Mouse (Mus musculus) heart, embryonic 13.5 days (tissue): ENCODE data around the gene Gpc1. TPM values are rescaled to one million over a fixed set of nuclear protein-coding genes. Genes with fewer than 3 reads are reported as not detected.

Experiments
- ATAC-seq: fragments of 200-750 bp; cut with Nextera tagmentation; 2 replicates; pipeline ENCODE4 v1.8.0; 2017; ENCODE audit warnings: moderate TSS enrichment; ENCODE audit not compliant: insufficient number of reproducible peaks, low FRiP score, low TSS enrichment; ENCODE audit errors: extremely low read depth
- H3K27ac ChIP-seq: fragments of 300-500 bp; sonication (generic); replicated peaks from 2 replicates; pipeline ENCODE4 v1.5.1; 2015; ENCODE audit warnings: moderate library complexity, mild to moderate bottlenecking, inconsistent platforms
- H3K27me3 ChIP-seq: fragments of 300-500 bp; sonication (generic); replicated peaks from 2 replicates; pipeline ENCODE4 v1.6.1; 2015; ENCODE audit warnings: mild to moderate bottlenecking, inconsistent platforms
- H3K36me3 ChIP-seq: fragments of 300-500 bp; sonication (generic); 2 replicates; pipeline ENCODE4 v1.6.1; 2015; ENCODE audit warnings: mild to moderate bottlenecking, inconsistent platforms
- H3K4me1 ChIP-seq: fragments of 300-500 bp; sonication (generic); 2 replicates; pipeline ENCODE4 v1.6.1; 2015; ENCODE audit warnings: inconsistent platforms
- H3K4me2 ChIP-seq: fragments of 300-500 bp; sonication (generic); 2 replicates; pipeline ENCODE4 v1.6.1; 2015; ENCODE audit warnings: inconsistent platforms, mild to moderate bottlenecking, moderate library complexity
- H3K4me3 ChIP-seq: fragments of 300-500 bp; sonication (generic); 2 replicates; pipeline ENCODE4 v1.5.1; 2015; ENCODE audit warnings: moderate library complexity, mild to moderate bottlenecking, inconsistent platforms
- H3K9ac ChIP-seq: fragments of 300-500 bp; sonication (generic); 2 replicates; pipeline ENCODE4 v1.6.1; 2015; ENCODE audit warnings: inconsistent platforms, mild to moderate bottlenecking, moderate library complexity
- H3K9me3 ChIP-seq: fragments of 300-500 bp; sonication (generic); 2 replicates; pipeline ENCODE4 v1.6.1; 2016; ENCODE audit warnings: inconsistent platforms
- WGBS: fragments of 180-500 bp; shearing (Covaris S2); methylation state at CpG from one replicate; pipeline ENCODE4 v1.1.7; 2015; ENCODE audit warnings: mixed read lengths; 5-methylcytosine and 5-hydroxymethylcytosine counted together
- polyA plus RNA-seq: library from polyadenylated mRNA; unstranded; fragments of >200 nt; fragmentation: Nextera tagmentation; extraction: Ambion mirVana; gene quantifications from 2 replicates; pipeline ENCODE4 v1.2.1, GENCODE M21; 2015

Gpc1 gene
- polyA plus RNA-seq, 1 experiment from 2014 or later = 53.1 TPM

GRCm38 (mm10) chr1:92888901-92889655, 57.6 kb downstream of the Gpc1 start:
- H3K9me3 ChIP-seq = no peaks in the 10 kb centered on the region
- no peak overlapping the region for H3K4me3 ChIP-seq
- 57% methylated on average over 7 of the region's 7 CpGs for WGBS

DNA sequence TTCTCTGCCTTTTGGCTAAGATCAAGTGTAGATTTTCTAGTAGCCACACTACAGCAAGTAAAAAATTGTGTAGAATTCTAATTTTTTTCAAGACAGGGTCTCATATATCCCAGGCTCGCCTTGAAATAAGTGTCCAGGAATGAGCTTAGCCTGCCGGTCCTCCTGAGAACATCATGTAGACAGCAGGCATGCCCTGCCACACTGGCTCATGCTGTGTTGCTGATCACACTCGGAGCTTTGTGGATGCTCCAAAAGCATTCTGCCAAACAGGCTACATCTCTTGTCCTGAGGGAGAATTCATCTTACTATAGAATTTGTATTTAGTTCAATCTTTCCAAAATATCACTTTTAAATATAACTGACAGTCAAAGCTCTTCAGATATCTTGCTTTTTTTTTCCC, 61.3 kb downstream of the Gpc1 start:
- Histone ChIP-seq H3K27ac (no peak overlapping the region), H3K9ac (no peak overlapping the region), H3K4me2 (no peak overlapping the region), H3K9me3 (no peaks in the 10 kb centered on the region), H3K27me3 (peaks cover 30% of the 10 kb centered on the region; the same call in 1 of the 2 replicates), H3K4me3 (no peak overlapping the region), H3K36me3 (no peaks in the 10 kb centered on the region), H3K4me1 (no peaks in the 10 kb centered on the region)
- 65% methylated on average over 3 of the region's 3 CpGs for WGBS
- no peak for ATAC-seq

More at GRCm38 (mm10) chr1:92888901-92889655, 57.6 kb downstream of the Gpc1 start:
- no peak for ATAC-seq
- H3K4me2 ChIP-seq = no peak overlapping the region
- no peaks in the 10 kb centered on the region for H3K36me3 ChIP-seq
- H3K27me3 ChIP-seq = peaks cover 28% of the 10 kb centered on the region
- no peaks in the 10 kb centered on the region for H3K4me1 ChIP-seq
- H3K27ac ChIP-seq = no peak overlapping the region
- no peak overlapping the region for H3K9ac ChIP-seq

DNA sequence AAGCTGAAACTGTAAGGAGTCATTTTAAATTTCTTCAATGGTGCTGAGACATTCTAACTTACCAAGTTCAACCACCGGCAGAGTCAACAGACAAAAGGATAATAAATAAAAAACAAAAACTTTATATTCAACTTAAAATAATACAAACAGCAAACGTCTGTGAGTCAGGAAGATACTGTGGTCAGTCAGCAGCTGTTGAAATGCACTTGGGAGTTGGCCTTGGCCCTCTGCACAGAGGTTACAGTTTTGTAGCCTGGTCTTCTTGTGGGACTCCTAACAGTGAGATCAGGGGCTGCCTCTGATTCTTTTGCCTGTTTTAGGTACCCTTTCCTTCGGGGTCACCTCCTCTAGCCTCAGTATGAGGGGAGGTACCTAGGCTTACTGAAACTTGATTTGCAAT, 62.5 kb downstream of the Gpc1 start:
- no peaks in the 10 kb centered on the region for H3K36me3 ChIP-seq
- H3K27me3 ChIP-seq = peaks cover 34% of the 10 kb centered on the region
- no peak overlapping the region for H3K4me3 ChIP-seq
- H3K27ac ChIP-seq = no peak overlapping the region
- no peak overlapping the region for H3K4me2 ChIP-seq
- 54% methylated on average over 3 of the region's 3 CpGs for WGBS
- no peak overlapping the region for H3K9ac ChIP-seq
- no peaks in the 10 kb centered on the region for H3K9me3 ChIP-seq
- H3K4me1 ChIP-seq = no peaks in the 10 kb centered on the region
- no peak for ATAC-seq

- ATAC-seq = no peak
- Histone ChIP-seq H3K4me2 (no peak overlapping the region), H3K9me3 (no peaks in the 10 kb centered on the region), H3K9ac (no peak overlapping the region), H3K36me3 (no peaks in the 10 kb centered on the region), H3K27me3 (peaks cover 41% of the 10 kb centered on the region), H3K27ac (no peak overlapping the region), H3K4me1 (no peaks in the 10 kb centered on the region), H3K4me3 (no peak overlapping the region)
- WGBS = 11% methylated on average over 3 of the region's 3 CpGs
These were observed 63.6 kb downstream of the Gpc1 start for GRCm38 (mm10) chr1:92895089-92895488.

- Histone ChIP-seq H3K27me3 (peaks cover 45% of the 10 kb centered on the region), H3K9ac (peak within 1 kb of the TSS; percentile 24), H3K4me2 (peak within 1 kb of the TSS; percentile 62), H3K27ac (no peak within 1 kb of the TSS), H3K36me3 (no peaks in the 10 kb centered on the region), H3K9me3 (no peaks in the 10 kb centered on the region), H3K4me1 (peaks cover 19% of the 10 kb centered on the region), H3K4me3 (peak within 1 kb of the TSS; percentile 24)
- ATAC-seq = 0 out of 2 replicates have a peak, but pooled peaks have one; percentile 8
- WGBS = 2% methylated on average over 15 of the region's 15 CpGs
These were observed 71.3 kb downstream of the Gpc1 start, which contains the start of gene Ankmy1 for GRCm38 (mm10) chr1:92902786-92903185. Gene Ankmy1 (minus strand): TSS chr1:92902906.

DNA sequence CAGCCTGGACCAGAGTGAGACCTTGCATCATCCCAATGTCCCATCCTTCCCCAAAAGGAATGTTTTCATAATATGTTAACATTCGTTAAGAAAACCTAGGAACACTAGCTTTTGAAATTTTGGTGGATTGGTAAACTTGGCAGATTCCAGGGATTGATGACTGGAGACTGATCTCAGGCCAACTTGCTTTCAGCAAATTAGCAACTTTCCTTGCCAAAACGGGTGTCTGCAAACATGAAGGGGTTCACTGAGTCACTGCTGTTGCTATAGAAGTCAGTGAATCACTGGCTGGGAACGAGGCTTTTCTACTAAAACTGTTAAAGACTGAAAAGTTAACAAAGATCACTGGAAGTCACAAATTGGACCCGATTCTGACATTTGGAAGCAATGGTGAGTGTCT, 72.2 kb downstream of the Gpc1 start:
- no peak for ATAC-seq
- H3K9me3 ChIP-seq = no peaks in the 10 kb centered on the region
- H3K36me3 ChIP-seq = no peaks in the 10 kb centered on the region
- H3K4me2 ChIP-seq = no peak overlapping the region
- no peak overlapping the region for H3K27ac ChIP-seq
- H3K9ac ChIP-seq = no peak overlapping the region
- 68% methylated on average over 4 of the region's 4 CpGs for WGBS
- no peak overlapping the region for H3K4me3 ChIP-seq
- peaks cover 23% of the 10 kb centered on the region for H3K4me1 ChIP-seq
- H3K27me3 ChIP-seq = peaks cover 41% of the 10 kb centered on the region

DNA sequence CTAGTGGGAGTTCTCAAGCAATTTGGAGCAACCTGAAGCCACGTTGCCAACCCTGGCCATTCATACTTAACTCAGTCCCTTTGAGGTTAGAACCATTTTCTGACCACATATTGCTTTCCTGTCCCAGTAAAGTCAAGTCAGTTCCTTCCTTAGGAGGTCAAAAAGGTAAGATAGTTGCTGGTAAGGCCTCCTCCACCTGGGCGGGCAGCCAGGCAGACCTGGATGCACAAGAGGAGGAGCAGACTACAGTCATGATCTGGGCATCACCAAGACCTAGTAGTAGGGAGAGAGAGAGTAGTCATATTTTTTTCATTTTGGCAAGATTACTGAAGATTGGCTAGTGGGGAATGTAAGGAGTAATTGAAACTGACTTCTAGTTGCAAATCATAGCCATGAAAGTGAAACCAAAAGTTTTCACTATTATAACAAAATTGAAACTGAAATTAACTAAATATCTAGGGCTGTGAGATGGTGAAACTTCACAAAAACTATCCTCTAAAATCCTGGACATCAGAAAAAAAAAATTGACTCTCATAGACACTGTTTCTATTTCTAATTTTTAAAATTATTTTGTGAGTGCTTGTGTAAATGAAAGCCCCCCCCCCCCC, 74.4 kb downstream of the Gpc1 start:
- no peak for ATAC-seq
- WGBS = 85% methylated on average over 2 of the region's 2 CpGs

GRCm38 (mm10) chr1:92906779-92907631, 75.6 kb downstream of the Gpc1 start, which contains the start of gene Dusp28:
Gene Dusp28 (plus strand): TSS chr1:92906981.
- Histone ChIP-seq H3K9ac (peak within 1 kb of the TSS; percentile 86), H3K4me2 (peak within 1 kb of the TSS; percentile 83), H3K4me1 (peaks cover 42% of the 10 kb centered on the region), H3K27ac (peak within 1 kb of the TSS; percentile 87), H3K36me3 (no peaks in the 10 kb centered on the region), H3K27me3 (peaks cover 12% of the 10 kb centered on the region), H3K4me3 (peak within 1 kb of the TSS; percentile 84), H3K9me3 (no peaks in the 10 kb centered on the region)
- under 1% methylated on average over 81 of the region's 81 CpGs for WGBS
- ATAC-seq = peak; percentile 77

More for the DNA sequence above, 74.4 kb downstream of the Gpc1 start:
- Histone ChIP-seq H3K4me1 (peaks cover 33% of the 10 kb centered on the region), H3K27me3 (peaks cover 24% of the 10 kb centered on the region), H3K4me3 (no peak overlapping the region), H3K4me2 (no peak overlapping the region), H3K9ac (no peak overlapping the region), H3K9me3 (no peaks in the 10 kb centered on the region), H3K36me3 (no peaks in the 10 kb centered on the region), H3K27ac (no peak overlapping the region)

DNA sequence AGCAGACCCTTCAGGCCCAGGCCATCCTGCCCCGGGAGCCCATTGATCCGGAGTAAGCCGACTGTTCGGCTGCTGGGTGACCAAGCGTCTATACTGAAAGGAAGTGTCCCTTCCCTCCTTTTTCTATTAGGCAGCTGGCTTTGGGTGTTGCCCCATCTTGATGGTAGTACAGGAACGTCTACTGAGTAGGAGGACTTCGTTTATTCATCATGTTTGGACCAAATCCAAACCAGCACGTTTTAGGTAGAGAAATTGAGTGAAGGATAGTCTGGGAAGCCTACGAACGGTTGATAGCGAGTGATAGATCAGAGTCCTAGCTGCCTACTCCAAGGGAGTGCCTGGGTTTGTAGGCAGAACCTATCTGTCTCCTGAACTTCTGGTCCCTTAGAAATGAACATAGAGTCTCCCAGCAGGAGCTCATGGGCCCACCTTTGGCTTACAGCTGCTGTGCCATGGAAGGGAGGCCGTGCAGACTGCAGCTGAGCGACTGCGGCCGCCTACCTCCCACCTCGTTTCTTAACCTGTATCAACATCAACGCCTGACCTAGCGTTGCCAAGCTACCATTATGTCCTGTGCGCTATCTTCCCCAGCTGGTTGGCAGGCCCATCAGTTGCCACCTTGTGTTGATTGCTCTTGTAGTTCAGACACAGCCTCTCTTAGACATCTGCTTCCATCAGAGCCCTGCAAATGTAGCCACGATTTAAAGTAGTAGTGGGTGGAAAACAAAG, 76.4 kb downstream of the Gpc1 start:
- no peaks in the 10 kb centered on the region for H3K36me3 ChIP-seq
- H3K9ac ChIP-seq = peak overlapping the region; percentile 86
- H3K27me3 ChIP-seq = peaks cover 6% of the 10 kb centered on the region
- no peaks in the 10 kb centered on the region for H3K9me3 ChIP-seq
- no peak for ATAC-seq
- H3K4me3 ChIP-seq = peak overlapping the region; percentile 84
- peak overlapping the region; percentile 83 for H3K4me2 ChIP-seq
- 38% methylated on average over 20 of the region's 20 CpGs for WGBS
- H3K27ac ChIP-seq = peak overlapping the region; percentile 87
- H3K4me1 ChIP-seq = peaks cover 45% of the 10 kb centered on the region

- H3K4me2 ChIP-seq = no peak overlapping the region
These were observed 77.2 kb downstream of the Gpc1 start for GRCm38 (mm10) chr1:92908664-92909063.

More at GRCm38 (mm10) chr1:92908664-92909063, 77.2 kb downstream of the Gpc1 start:
- Histone ChIP-seq H3K4me1 (peaks cover 43% of the 10 kb centered on the region), H3K36me3 (no peaks in the 10 kb centered on the region), H3K27ac (no peak overlapping the region), H3K9me3 (no peaks in the 10 kb centered on the region), H3K27me3 (peaks cover 6% of the 10 kb centered on the region), H3K9ac (no peak overlapping the region), H3K4me3 (no peak overlapping the region)
- ATAC-seq = no peak
- WGBS = 92% methylated on average over 3 of the region's 3 CpGs
